Mouse (Mus musculus): Measurements from ENCODE around the gene Slc9b2. TPM values are rescaled to one million over a fixed set of nuclear protein-coding genes. Genes with fewer than 3 reads are reported as not detected.

Gene Slc9b2
- polyA plus RNA-seq, 1 experiment from 2014 or later, result 5.0 TPM

DNA sequence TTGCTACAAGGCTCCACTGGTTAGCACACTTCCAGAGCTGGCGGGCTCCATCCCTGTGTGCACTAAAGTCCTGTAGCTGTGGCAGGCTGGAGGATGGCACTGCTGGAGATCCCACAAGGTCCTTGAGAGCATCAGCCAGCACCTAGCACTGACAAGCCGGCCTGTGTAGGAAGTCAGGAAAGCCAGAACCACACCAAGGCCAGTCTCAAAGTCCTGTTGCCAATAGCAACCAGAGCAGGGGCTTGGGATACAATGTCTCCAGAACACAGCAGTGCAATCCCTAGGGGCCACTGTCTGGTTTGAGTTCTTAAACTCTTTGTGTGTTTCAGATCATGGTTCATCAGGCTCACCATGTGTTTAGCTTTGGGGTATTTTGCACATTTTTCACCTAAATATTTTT lies 7.3 kb downstream of the Slc9b2 start:
- H3K9ac ChIP-seq, result no peak overlapping the region
- H3K27ac ChIP-seq, result no peak overlapping the region
- no peaks in the 10 kb centered on the region for H3K4me1 ChIP-seq
- WGBS, result 59% methylated on average over 2 of the region's 2 CpGs
- no peaks in the 10 kb centered on the region for H3K27me3 ChIP-seq
- H3K4me2 ChIP-seq (replicated peaks), result no peak overlapping the region
- no peak for ATAC-seq (ENCODE audit: low FRiP score, low read depth)
- H3K4me3 ChIP-seq, result no peak overlapping the region
- 0 out of 2 replicates have a peak, but pooled peaks cover 3% of the 10 kb centered on the region for H3K36me3 ChIP-seq
- no peaks in the 10 kb centered on the region for H3K9me3 ChIP-seq

DNA sequence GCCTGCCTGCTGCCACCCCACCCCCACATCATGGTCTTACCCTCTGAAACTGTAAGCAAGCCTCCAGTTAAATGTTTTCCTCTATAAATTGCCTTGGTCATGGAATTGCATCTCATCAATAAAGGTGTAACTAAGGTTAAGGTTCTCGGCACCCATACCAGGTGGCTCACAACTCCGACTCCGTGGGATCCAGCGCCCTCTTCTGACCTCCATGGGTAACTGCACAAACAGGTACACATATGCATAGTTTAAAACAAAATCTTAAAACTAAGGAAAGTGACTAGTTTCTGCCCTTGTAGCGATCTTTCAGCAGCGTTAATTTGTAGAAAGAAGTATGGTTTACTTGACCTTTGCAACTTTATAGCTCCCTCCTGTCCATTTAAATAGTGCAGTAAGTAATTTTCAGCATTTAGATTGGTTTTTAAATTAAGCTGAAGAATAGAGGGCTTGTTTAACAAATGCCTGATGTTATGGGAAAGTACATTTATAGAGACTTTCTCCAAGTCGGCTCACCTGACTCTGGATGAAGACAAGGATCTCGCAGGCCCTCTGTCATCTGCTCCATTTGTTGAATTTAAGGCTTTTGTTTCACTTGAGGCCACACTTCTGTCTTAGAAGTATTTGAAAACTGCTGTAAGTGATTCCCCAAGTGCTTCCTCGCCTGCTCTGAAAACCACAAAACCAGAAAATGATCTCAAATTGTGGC lies 8.4 kb downstream of the Slc9b2 start:
- Histone ChIP-seq H3K4me1 (no peaks in the 10 kb centered on the region), H3K27me3 (no peaks in the 10 kb centered on the region), H3K4me2 (replicated peaks) (no peak overlapping the region), H3K4me3 (no peak overlapping the region), H3K9ac (no peak overlapping the region), H3K9me3 (no peaks in the 10 kb centered on the region), H3K27ac (no peak overlapping the region), H3K36me3 (0 out of 2 replicates have a peak, but pooled peaks cover 3% of the 10 kb centered on the region)
- ATAC-seq (ENCODE audit: low FRiP score, low read depth), result no peak
- 70% methylated on average over 9 of the region's 9 CpGs for WGBS

DNA sequence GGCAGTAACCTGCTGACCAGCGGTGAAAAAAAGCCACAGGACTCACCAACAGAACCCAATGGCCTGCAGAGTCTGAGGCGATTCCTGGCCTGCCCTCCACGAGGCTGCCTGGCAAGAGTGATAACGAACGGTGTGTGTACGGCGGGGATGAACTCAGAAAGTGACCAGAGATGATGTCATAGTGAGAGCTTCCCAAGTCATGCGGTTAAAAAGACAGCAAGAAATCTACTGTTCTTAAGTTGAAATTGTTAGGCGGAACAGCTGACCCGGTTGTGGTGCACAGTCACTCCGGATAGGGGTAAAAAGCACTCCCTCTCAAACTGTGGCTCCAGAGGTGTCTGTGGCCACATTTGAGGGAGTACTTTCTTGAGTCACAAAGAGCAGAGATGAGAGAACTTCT lies 10.8 kb downstream of the Slc9b2 start:
- Histone ChIP-seq H3K4me2 (replicated peaks) (no peak overlapping the region), H3K27me3 (no peaks in the 10 kb centered on the region), H3K4me1 (no peaks in the 10 kb centered on the region), H3K9ac (no peak overlapping the region), H3K4me3 (no peak overlapping the region), H3K9me3 (no peaks in the 10 kb centered on the region), H3K36me3 (0 out of 2 replicates have a peak, but pooled peaks cover 3% of the 10 kb centered on the region), H3K27ac (no peak overlapping the region)
- ATAC-seq (ENCODE audit: low FRiP score, low read depth), result no peak
- WGBS, result 82% methylated on average over 11 of the region's 11 CpGs

GRCm38 (mm10) chr3:135324354-135324753 lies 16.9 kb downstream of the Slc9b2 start:
- Histone ChIP-seq H3K9ac (no peak overlapping the region), H3K4me3 (no peak overlapping the region), H3K36me3 (no peaks in the 10 kb centered on the region), H3K27me3 (no peaks in the 10 kb centered on the region), H3K4me1 (no peaks in the 10 kb centered on the region), H3K4me2 (replicated peaks) (no peak overlapping the region), H3K9me3 (no peaks in the 10 kb centered on the region), H3K27ac (no peak overlapping the region)
- no peak for ATAC-seq (ENCODE audit: low FRiP score, low read depth)
- 60% methylated on average over 6 of the region's 6 CpGs for WGBS

DNA sequence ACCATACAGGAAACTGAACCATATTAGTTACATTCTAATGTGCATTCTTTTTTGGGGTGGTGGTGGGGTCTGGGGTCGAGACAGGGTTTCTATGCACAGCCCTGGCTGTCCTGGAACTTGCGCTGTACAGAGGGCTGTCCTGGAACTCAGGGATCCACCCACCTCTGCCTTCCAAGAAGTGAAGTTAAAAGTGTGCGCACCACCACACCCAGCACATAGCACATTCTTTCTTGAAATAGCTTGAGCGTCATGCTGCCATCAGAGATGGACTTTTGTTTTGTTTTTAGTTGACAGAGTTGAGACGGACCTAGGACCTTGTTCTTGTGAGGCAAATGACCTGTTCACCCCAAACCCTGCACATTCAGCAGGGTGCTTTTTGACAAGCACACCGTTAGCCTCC lies 19.7 kb downstream of the Slc9b2 start:
- H3K4me1 ChIP-seq, result no peaks in the 10 kb centered on the region
- no peak overlapping the region for H3K27ac ChIP-seq
- H3K36me3 ChIP-seq, result no peaks in the 10 kb centered on the region
- no peak overlapping the region for H3K4me3 ChIP-seq
- WGBS, result 82% methylated on average over 6 of the region's 6 CpGs
- H3K9me3 ChIP-seq, result no peaks in the 10 kb centered on the region
- H3K4me2 ChIP-seq (replicated peaks), result no peak overlapping the region
- ATAC-seq (ENCODE audit: low FRiP score, low read depth), result no peak
- no peak overlapping the region for H3K9ac ChIP-seq
- no peaks in the 10 kb centered on the region for H3K27me3 ChIP-seq

DNA sequence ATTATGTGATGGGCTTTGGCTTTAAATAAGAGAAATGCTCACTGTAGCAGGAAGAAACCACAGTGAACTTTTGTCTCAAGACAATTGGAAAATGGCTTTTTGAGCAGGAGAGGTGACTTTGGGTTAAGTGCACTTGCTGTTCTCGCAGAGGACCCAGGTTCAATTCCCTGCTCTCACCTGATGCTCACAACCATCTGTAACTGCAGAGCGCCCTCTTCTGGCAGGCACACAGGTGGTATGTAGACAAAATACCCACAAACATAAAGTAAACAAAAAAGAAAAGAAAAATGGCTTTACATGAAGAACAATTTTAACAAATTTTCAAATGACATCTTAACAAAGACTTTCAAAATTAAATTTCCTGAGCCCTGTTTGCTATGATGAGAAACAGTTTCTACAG lies 20.1 kb downstream of the Slc9b2 start:
- no peak overlapping the region for H3K4me2 ChIP-seq (replicated peaks)
- no peaks in the 10 kb centered on the region for H3K36me3 ChIP-seq
- no peak overlapping the region for H3K9ac ChIP-seq
- no peak for ATAC-seq (ENCODE audit: low FRiP score, low read depth)
- H3K27ac ChIP-seq, result no peak overlapping the region
- no peaks in the 10 kb centered on the region for H3K4me1 ChIP-seq
- 61% methylated on average over 2 of the region's 2 CpGs for WGBS
- H3K4me3 ChIP-seq, result no peak overlapping the region
- H3K27me3 ChIP-seq, result no peaks in the 10 kb centered on the region
- no peaks in the 10 kb centered on the region for H3K9me3 ChIP-seq

DNA sequence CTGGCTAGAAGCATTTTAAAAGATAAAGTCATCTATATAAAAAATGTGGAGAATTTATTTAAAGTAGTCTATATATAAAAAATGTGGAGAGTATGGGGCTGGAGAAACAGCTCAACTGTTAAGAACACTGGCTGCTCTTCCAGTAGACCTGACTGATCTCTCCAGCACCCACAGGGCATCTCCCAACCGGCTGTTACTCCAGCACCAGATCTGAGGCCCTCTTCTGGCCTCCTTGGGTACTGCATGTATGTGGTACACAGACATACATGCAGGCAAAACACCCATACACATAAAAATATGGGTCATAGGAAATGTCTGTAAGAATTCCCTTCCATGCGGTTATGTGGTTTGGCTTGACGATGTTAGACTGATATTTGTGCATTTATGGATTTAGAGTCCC lies 21.1 kb downstream of the Slc9b2 start:
- Histone ChIP-seq H3K4me2 (replicated peaks) (no peak overlapping the region), H3K27me3 (no peaks in the 10 kb centered on the region), H3K4me3 (no peak overlapping the region), H3K36me3 (no peaks in the 10 kb centered on the region), H3K27ac (no peak overlapping the region), H3K4me1 (no peaks in the 10 kb centered on the region), H3K9ac (no peak overlapping the region), H3K9me3 (no peaks in the 10 kb centered on the region)
- no peak for ATAC-seq (ENCODE audit: low FRiP score, low read depth)
- WGBS, result 41% methylated on average over 3 of the region's 3 CpGs

DNA sequence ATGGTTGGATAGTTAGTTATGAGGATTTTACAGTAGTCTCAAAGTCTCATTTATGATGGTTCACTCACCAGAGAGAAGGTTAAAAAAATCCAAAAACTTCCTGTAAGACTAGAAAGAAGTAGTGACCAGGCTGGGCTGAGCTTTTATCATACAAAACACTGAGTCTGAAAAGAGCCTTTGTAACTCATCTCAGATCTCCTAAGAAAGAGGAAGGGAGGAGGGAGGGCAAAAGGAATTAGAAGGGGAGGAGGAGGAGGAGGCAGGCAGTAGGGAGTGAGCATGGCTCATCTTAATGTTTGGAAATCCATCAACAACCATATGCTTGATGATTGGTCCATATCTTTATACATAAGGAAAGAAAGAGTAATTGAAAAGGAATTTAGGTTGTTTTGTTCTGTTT lies 25.2 kb downstream of the Slc9b2 start:
- Histone ChIP-seq H3K4me3 (no peak overlapping the region), H3K36me3 (no peaks in the 10 kb centered on the region), H3K9me3 (no peaks in the 10 kb centered on the region), H3K9ac (no peak overlapping the region), H3K4me1 (no peaks in the 10 kb centered on the region), H3K4me2 (replicated peaks) (no peak overlapping the region), H3K27me3 (no peaks in the 10 kb centered on the region), H3K27ac (no peak overlapping the region)
- no peak for ATAC-seq (ENCODE audit: low FRiP score, low read depth)

DNA sequence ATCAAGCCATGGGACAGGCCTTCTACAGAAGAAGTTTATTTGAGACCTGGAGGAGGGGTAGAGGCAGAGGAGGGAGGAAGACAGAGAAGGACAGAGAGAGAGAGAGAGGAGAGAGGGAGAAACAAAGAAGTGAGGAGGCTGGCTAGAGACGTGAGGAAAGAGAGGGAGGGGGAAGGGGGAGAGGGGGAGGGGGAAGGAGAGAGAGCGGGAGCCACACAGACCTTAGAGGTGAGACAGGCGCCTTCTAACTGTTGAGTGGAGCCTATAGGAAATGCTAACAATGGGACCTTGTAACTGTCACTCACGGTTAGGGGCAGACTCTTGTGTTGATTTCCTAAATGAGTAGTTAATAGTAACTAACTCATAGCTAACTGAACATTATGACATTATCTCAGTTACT lies 26.3 kb downstream of the Slc9b2 start:
- Histone ChIP-seq H3K4me3 (no peak overlapping the region), H3K9me3 (no peaks in the 10 kb centered on the region), H3K27me3 (no peaks in the 10 kb centered on the region), H3K4me1 (no peaks in the 10 kb centered on the region), H3K9ac (no peak overlapping the region), H3K27ac (no peak overlapping the region), H3K36me3 (no peaks in the 10 kb centered on the region), H3K4me2 (replicated peaks) (no peak overlapping the region)
- ATAC-seq (ENCODE audit: low FRiP score, low read depth), result no peak
- WGBS, result 45% methylated on average over 4 of the region's 4 CpGs

- ATAC-seq (ENCODE audit: low FRiP score, low read depth), result no peak
- no peaks in the 10 kb centered on the region for H3K27me3 ChIP-seq
- no peak within 1 kb of the TSS for H3K4me2 ChIP-seq (replicated peaks)
- H3K4me1 ChIP-seq, result no peaks in the 10 kb centered on the region
- H3K4me3 ChIP-seq, result no peak within 1 kb of the TSS
- no peaks in the 10 kb centered on the region for H3K36me3 ChIP-seq
- H3K9ac ChIP-seq, result no peak within 1 kb of the TSS
- H3K9me3 ChIP-seq, result no peaks in the 10 kb centered on the region
- WGBS, result 81% methylated on average over 14 of the region's 14 CpGs
- H3K27ac ChIP-seq, result no peak within 1 kb of the TSS
These were observed 40.3 kb downstream of the Slc9b2 start, which contains the start of gene Slc9b1 for GRCm38 (mm10) chr3:135347739-135348264. Gene Slc9b1, plus strand, starts transcription at chr3:135348029.

DNA sequence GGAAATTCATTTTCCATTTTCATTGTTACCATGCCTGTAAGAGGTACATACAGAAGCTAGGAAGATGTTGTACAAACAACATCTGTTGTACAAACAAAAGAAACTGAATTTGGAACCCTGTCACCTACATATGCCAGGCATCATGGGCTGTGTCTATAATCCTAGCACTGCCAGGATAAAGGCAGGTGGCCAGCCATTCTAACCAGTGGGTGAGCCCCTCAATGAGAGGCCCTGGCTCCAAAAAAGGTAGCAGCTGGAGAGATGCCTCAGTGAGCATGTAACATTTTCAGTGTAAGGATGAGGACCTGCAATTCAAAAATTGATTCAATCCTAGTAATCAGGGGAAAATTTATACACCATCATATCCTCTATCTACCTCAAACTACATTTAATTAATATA lies 41.5 kb downstream of the Slc9b2 start:
- H3K4me3 ChIP-seq, result no peak overlapping the region

DNA sequence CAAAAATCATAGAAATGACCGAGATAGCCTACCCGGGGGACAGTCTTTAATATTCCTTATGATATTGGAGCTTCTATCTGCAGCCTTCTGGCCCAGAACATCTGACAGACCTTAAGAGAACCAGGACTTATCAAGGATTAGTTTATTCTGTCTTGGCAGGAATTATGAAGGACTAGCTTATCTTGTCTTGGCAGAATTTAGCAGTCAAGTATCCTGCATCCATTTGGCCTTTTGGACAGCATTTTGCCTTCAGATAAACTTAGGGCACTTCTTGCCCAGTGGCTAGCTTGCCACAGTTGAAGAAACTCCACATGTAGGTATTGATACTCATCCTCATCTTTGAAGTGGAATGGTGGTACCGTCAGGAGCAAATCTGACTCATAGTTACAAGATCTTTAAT lies 44.4 kb downstream of the Slc9b2 start:
- Histone ChIP-seq H3K27me3 (no peaks in the 10 kb centered on the region), H3K4me2 (replicated peaks) (no peak overlapping the region), H3K9me3 (no peaks in the 10 kb centered on the region), H3K4me1 (no peaks in the 10 kb centered on the region), H3K36me3 (no peaks in the 10 kb centered on the region), H3K9ac (no peak overlapping the region), H3K4me3 (no peak overlapping the region), H3K27ac (no peak overlapping the region)
- WGBS, result 93% methylated on average over 3 of the region's 3 CpGs
- ATAC-seq (ENCODE audit: low FRiP score, low read depth), result no peak

More for the DNA sequence above, 41.5 kb downstream of the Slc9b2 start:
- H3K27me3 ChIP-seq, result no peaks in the 10 kb centered on the region
- H3K9ac ChIP-seq, result no peak overlapping the region
- H3K4me2 ChIP-seq (replicated peaks), result no peak overlapping the region
- no peaks in the 10 kb centered on the region for H3K9me3 ChIP-seq
- H3K27ac ChIP-seq, result no peak overlapping the region
- H3K4me1 ChIP-seq, result no peaks in the 10 kb centered on the region
- no peak for ATAC-seq (ENCODE audit: low FRiP score, low read depth)
- no peaks in the 10 kb centered on the region for H3K36me3 ChIP-seq

GRCm38 (mm10) chr3:135357394-135357793 lies 49.9 kb downstream of the Slc9b2 start:
- Histone ChIP-seq H3K27me3 (no peaks in the 10 kb centered on the region), H3K4me2 (replicated peaks) (no peak overlapping the region), H3K27ac (no peak overlapping the region), H3K4me3 (no peak overlapping the region), H3K36me3 (no peaks in the 10 kb centered on the region), H3K9me3 (no peaks in the 10 kb centered on the region), H3K9ac (no peak overlapping the region), H3K4me1 (no peaks in the 10 kb centered on the region)
- no peak for ATAC-seq (ENCODE audit: low FRiP score, low read depth)
- 89% methylated on average over 4 of the region's 4 CpGs for WGBS

Data from limb, embryonic 13.5 days (tissue).